Mouse (Mus musculus) cerebellum, adult 11-12 months (tissue): ENCODE measurements around the gene Mical2.
A peak's percentile ranks its signal among the peaks of the same experiment; 100 is the strongest.

Experiments
- DNase-seq: peaks from one replicate; pipeline ENCODE4 v3.0.0; 2022

Mical2 gene

DNA sequence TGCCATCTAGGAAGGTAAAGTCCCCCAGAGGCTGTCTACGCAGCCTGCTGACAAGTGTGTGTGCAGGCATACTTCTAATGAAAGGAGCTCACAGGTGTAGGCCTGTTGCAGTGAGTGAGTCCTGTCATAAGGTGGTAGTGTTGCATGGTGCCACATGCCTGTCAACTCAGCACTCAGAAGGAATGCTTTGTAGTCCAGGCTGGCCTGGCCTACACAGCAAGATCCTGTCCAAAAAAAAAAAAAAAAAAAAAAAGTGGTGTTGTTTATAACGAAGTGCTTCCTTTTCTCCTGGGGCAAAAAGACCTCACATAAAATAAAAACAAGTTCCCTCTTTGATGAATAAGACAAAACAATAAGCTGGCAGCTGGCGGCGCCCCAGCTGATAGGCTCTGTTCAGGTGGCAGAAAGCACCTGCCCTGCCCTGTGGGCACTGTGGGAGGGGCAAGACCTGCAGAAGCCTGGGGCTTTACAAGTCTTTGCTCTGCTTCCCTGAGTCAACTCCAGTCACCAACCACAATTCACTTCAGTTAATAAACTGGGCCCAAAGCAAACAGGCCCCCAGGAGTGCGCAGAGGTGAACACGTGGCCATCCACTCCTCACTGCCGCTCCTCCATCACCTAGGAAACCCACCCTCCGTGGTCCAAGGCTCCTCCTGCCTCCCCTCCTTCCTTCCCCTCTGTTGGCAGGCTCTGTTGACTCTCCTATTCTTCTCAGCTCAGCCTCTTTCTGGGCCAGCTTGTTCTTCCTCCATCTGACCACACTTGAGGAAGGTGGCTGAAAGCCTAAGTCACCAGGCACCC lies 12.5 kb upstream of the Mical2 start:
- peak; percentile 58 for DNase-seq

DNA sequence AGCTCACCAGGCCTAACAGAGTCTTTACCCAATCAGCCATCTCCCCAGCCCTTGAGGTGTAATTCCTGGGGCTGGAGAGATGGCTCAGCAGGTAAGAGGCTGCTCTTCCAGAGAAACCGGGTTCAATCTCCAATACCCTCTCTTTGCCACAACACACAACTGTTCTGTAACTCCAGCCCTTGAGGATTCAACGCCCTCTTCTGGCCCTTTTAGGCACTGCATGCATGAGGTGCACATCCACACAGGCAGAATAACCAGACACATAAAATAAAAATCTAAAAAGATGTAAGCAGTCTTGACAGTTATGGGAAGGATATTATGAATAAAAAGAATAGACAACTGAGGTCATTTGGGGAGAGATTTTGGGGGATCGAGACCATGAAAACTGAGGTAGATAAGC lies 9.8 kb upstream of the Mical2 start:
- DNase-seq = no peak

DNA sequence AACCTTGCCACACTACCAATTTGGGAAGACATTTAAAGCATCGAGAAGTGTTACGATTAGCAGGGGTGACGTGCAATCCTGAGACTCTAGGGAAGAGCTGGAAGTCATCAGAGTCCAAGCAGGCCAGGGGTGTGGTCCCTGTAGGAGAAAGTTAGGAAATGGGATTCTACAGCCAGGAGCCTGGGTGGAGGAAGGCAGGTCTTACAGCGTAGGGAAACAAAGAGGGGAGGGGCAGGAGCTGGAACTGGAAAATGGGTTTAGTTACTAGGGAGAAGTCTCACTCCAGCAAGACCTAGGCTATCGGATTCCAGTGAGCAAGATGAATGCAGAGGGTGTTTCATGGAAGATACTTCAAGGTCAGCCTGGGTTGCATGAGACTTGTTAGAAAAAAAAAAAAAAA lies 8.9 kb upstream of the Mical2 start:
- no peak for DNase-seq

DNA sequence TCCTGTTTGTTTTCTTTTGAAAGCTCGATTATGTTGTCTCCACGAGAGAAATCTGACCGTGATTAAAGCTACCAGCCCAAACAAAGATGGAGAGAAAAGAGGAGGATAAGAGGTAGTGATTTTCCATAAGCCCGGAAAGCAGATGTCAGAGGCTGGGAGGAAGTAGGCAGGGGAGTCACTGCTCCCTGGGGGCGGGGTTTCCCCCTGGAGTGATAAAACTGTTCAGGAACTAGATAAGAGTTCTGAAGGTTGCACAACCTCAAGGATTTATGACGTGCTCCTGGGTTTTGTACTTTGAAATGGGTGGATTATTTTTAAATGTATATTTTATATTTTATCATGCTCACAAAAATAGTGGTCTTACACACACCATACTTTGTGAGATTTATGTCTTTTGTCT lies 8.4 kb upstream of the Mical2 start:
- no peak for DNase-seq

DNA sequence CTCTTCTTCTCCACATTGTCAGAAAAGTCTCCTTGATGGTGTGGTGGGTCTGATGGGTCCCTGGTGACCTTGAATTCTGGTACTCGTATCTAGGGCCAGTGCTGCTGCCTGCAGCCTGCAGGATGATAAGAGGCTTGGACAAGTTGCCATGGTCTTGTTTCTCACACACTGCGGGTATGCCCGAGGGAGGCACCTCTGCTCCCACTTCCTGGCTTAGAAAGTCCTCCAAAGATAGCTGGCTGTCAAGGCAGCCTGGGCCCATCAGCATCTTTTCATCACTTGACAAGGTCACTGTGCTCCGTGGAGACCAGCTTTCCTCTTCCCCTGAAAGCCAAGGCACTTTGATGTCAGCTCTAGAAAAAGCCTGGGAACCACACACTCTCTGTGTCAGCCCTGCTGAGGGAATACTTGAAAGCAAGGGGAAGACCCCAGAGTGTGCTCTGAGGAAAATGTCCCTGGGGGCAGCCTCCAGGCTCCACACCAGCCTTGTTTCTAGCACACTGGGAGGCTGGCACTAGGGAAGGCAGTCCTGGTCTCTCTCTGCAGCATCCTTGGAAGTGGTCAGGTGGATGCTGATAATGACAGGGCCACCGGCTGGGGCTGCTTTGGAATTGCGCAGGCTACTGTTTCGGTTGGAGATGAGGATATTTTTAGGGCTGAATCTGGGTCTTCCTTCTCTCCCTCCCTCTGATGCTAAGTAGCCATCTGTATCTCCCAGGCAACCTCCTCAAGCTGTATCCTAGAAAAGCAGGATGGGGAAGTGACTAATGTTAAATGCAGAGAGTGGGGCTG lies 2.7 kb upstream of the Mical2 start:
- DNase-seq = peak; percentile 74

DNA sequence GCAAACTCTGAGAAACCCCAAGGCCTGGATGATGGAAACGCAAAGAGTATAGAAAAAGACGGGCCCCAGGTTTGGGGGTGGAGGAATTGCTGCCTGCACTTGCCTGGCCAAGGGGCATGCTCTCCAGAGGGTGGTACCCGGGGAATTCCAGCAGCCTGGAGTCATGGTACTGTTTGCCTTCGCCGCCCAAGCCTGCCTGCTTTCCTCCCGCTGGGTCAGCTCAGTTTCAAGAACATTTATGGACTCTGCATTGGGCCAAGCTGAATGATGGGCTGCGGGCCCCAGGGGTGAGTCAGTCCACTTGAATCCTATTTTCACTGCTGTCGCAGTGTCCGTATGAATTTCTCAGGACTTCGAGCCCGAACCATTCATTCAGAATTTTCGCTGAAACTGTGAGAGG lies 802 bp upstream of the Mical2 start:
- peak; percentile 57 for DNase-seq

DNA sequence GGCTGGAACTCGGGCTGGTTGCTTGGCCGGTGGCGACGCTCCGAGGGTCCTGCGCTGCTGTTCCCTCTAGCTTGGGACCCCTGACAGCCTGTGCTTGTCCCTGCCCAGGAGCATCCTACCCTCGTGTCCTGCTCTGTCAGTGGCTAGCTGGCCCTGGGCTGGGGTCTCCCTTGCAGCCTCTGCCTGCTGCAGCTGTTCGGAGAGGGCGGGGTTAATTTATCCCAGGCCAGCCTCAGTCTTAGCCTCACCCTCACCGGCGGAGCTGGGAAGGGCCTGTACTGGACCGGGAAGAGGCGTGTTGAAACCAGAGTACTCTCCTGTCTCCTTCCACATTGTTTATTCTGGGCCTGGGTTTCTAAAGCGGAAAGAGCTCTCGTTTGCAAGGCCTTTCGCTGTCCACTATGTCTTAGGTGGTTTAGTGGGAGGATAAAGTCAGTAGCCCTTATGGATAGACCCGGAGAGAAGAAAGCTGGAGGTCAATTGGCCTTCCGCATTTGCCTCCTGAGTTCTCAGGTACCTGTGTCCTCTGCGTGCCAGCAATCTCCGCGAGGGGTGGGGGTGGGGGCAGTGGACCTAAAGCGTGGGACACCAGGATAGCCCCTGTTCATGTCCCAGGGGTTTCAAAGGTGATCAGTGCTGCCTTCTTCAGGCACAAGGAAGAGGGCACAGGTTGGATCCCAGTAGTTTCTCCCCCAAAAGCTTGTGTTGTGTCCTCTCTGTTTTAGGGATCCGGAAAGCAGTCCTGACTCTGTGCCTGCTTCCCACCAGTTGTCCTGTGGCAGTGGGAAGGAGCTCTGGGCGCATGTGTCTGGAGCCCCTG lies 1.0 kb downstream of the Mical2 start:
- DNase-seq = peak; percentile 67

DNA sequence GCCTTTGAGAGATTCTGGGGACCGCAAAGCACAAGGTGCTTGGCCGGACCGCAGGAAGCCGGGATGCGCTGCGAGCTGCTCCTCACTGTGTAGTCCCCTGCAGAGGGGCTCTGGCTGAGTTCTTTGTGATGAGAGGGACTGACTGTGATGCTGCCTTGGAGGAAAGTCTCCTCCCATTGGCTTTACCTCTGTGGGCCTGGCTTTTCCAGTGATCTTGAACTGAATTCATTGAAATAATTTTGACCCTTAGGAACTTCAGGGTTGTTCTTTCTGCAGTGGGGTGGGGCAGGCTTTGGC lies 1.6 kb downstream of the Mical2 start:
- DNase-seq = no peak

DNA sequence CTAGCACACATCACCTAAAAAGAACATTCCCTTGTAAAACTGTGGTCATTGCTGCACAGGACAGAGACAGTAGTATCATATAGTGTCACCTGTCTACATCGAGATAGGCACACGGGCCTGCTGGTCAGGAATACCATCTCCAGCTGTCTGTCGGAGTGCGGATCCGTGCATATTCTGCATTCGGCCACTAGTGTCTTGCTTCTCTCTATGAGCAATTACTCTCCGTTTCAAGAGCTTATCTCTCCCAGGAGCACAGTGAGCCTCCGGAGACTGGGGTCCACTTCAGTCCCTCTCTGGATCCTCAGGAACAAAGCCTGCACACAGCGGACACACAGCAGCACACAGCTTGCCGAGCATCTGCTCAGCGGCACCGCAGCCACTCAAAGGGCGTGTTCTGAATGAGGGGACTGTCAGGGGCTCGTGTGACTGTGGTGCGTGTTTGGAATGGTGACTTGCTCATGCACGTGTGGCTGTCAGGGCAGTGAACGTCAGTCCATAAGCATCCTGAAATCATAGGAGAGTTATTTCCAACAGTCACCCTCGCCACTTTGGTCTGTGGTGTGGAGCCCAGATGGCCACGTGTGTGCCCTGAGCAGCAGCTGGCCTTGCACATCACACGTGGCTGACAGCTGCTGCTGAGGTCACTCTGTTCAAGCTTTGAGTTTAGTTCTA lies 3.3 kb downstream of the Mical2 start:
- DNase-seq = no peak

DNA sequence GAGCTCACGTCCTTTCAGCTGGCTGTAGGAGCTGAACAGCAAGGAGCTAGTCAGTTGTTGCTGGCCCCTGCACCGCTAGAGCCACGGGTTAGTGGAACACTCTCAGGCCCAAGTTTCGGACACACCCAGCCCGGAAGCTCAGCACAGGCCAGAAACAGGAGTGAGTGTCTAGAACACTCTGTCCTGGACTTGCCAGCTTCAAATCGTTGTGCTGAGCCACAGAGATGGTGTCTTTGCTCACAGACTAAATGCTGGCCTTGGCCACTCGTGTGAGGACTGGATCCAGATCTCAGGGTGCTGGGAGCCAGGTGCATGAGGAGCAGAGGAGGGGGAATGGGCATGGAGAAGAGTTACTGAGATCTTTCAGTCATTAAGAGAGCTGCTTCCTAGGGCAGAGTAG lies 6.1 kb downstream of the Mical2 start:
- DNase-seq = peak; percentile 60

DNA sequence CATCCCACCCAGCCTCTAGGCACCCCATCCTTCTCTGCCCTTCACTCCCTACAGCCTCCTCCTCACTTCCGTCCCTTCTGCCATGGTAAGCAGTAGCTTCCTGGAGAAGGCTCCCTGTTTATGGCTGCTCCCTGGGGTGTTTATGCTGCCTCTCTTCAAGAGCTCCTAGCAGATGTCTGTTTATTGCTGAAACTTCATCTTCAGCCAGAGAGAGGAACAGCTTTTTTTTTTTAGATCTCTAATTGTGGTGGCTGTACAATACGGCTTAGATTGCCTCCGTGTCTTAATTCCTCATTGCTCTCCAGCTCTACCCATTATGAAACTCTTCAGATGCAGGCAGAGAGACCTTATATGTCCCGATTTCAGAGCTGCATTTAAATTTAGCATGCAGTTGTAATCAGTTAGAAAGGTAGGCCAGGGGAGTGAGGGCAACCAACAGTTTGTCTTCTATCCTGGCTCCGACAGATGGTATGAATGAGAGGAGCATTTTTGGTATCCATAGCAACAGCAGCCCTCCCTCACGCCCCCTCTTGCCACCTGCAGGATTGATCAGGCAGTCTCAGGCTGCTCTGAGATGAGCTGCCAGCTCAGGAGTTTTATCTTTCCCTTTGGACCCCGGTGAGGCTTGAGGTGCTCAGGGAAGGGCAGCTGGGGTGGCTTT lies 7.8 kb downstream of the Mical2 start:
- DNase-seq = peak; percentile 73

DNA sequence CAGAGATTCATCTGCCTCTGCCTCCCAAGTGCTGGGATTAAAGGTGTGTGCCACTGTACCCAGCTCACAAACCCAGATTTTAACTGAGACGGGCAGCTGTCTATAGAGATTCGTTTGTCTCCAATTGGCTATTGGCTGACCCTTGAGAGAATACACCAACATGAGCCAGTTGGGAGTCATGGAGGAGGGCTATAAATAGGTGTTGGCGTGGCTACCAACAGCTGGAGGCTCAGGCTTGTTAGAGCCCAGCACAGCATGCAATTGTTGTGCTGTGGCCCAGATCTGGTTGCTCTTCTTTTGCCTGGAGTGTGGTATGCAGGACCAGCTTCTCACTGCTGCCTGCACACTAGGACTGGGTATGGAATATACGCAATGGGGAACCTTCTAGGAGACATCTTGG lies 8.8 kb downstream of the Mical2 start:
- no peak for DNase-seq

DNA sequence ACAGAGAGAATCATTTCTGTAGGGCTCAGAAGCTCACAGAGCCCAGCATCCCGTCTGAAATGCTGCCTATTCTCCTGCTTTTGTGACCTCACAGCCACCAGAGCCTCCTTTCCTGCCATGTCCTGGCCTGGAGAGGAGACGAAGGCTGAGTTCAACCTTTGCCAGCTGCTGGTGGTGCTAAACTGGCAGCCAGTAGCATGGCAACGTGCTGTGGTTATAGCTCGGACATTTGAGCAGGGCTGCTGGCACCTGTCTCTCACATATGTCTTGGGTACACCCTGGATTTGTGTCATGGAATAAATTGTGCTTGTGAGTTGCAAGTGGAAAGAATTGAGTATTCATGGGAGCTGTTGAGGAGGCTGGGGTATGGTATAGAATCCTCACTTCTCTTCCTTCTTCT lies 9.8 kb downstream of the Mical2 start:
- DNase-seq = peak; percentile 59

DNA sequence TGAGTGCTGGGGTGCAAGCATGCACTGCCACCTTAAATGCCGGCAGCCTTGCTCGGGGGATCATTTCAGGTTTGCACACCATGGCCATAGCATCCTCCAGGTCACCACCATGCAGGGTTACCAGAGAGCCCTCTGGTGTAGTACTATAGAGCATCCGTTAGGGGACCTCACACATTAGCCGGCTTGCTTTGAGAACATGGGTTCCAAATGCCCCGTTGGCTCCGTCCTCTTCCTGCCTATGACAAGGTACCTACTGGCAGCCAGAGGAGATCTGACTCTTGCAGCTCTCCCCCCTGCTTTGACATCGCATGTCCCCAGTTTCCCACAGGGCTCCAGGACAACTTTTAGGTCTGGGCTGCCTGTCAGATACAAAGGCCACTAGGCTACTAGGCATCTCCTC lies 11.6 kb downstream of the Mical2 start:
- no peak for DNase-seq

DNA sequence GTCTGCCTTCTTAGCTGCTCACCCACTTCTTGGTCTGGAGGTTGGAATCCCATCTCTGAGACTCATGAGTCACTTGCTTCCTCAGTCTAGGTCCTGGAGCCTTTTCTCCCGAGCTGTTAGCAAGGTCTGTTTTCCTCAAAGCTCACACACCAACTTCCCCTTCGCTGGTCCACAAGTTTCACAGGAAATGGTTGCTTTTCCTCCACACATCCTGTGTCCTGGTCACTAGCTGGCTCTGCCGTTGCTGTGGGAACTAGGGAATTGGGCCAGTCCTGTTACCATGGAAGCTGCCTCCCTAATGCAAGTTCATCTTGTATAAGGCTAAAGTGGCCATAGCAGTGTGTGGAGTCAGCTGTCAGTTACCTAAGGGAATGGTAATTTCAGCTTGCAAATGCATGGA lies 12.2 kb downstream of the Mical2 start:
- peak; percentile 33 for DNase-seq

DNA sequence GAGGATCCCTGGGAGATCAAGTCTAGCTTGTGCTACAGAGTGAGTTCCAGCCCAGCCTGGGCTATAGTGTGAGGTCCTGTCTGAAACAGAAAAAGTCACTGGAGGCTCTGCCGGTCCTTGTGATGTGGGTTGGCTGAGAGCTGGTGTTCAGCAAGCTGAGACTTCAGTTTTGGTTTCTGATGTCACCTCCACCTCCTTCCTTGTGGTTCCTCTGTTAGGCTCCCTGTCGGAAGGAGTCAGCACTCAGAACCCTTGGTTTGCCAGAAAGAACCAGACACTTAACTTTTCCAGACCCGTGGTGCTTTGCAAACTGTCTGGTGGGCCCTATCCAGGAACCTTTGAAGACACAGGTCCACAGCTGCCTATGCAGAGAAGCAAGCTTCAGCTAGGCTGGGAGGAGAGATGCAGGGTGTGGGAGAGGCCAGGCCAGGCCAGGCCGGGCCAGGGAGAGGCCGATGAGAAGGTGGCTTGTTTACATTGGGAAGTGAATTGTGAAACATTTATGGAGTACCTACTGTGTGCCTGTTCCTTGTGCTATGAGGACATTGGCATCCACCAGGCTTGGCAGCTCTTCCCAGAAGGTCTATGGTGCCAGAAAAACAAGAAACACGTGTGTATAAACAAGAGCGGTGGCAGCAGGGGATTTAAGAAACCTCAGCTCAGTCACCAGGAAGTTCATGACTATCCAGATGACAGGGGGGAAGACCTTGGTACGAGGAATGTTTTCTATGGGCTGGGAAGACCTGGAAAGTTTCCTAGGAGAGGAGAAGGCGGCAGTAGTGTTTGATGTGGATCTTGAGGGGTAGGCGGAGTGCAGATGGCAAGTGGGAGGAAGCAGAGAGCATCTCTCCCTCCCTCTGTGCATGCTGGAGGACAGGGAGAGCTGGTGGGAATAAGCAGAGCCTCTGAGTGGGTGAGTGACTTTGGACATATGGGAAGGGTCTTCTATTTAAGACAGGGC lies 13.4 kb downstream of the Mical2 start:
- DNase-seq = peak; percentile 60

DNA sequence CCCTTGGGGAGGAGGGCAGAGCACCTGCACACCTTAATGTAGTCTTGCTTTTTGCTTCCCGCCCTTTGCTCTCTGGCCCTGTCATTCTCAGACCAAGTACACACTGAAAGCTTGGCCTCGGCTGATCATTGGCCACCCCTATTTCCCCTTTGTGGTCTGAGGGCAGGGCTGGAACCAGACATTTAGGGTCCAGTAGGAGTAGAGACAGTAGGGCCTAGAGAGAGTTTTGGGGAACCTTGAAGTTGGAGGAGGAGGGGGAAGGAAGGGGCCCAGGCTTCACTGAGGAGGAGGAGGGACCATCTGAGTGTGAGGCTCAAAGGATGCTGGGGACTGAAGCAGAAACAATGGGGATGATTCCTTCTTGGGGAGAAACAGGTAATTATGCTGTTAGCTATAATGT lies 15.1 kb downstream of the Mical2 start:
- no peak for DNase-seq

DNA sequence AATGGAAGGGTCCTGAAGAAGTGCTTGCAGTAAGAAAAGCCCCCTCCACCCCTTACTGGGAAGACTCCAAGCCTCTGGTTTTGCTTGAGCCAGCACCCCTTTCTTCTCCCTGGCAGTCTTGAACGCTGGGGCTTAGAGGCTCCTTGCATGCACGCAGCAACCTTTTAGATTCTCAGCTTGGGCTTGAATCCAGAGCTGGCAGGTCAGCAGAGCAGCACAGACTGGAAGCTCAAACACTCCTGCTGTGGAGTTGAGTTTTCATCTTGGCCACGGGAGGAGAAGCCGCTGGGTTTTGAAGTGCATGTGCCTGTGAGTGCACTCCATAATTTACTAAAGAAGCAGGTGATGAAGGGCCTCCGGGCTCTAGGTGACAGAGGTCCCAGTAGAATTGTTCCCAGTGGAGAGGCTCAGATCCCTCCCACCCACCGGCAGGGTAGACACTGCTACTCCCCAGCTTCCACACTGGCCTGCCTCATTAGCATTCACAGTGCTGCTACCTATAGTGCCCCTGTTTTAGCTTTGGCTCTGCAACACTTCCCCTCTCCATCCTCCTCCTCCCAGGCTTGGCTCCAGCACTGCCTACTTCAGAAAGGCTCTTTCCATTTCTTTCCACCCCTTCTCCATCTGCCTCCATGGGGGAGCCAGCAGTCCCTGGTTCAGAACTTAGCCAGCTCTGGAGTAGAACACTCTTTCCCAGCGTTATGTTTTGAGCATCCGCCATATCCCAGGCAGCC lies 15.7 kb downstream of the Mical2 start:
- DNase-seq = peak; percentile 76

DNA sequence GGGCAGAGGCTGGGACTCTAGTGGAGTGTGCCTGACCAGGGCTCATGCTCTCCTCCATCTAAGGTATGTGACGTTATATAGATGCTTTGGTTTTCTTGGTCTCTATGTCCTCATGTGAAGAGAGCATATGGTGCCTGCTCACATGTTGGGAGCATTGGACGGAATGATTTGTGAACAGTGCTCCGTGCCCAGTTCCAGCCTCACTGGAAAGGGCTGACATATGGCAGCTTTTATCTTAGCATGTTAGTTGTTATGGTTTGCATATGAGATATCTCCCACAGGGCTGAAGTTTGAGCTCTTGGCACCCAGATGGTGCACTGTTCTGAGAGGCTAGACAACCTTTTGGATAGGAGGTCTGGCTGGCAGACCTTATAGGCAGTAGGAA lies 16.3 kb downstream of the Mical2 start:
- DNase-seq = peak; percentile 75

DNA sequence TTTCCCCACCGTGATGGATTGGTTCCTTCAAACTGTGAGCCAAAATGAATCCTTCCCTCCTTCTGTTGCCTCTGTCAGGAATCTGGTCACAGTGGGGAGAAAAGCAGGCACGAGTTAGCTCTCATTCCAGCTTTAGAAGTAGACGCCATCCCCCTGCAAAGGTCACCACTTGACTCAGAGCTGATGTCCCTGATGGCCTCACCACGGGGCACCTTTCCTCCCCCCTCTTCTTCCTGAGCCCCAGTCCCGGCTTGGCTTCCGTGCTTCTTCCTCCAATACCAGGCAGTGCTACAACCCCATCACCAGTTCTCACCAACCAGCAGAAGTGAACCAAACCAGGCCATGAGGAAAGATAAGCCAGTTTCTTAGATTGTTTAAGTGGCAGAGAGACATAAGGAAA lies 16.9 kb downstream of the Mical2 start:
- peak; percentile 54 for DNase-seq

DNA sequence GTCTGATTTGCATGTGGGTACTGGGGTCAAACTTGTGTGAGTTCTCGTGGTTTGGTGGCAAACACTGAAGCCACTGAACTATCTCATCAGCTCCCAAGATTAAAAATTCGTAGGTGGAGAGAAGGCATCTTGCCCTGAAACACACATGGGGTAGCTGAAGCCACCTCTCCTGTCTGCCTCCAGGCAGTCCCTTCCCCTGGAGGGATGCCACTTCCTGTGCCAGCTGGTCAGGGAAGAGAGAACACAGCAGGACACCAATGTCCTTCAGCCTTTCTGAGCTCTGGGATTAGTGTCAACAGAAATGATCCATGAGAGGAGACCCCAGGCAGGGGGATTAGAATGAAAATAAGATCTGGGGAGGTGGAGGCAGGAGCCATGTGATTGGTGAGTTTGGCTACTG lies 18.4 kb downstream of the Mical2 start:
- DNase-seq = peak; percentile 84
